Mouse (Mus musculus): Measurements from ENCODE around the gene Ccl7. TPM values are rescaled to one million over a fixed set of nuclear protein-coding genes. Genes with fewer than 3 reads are reported as not detected.

The Ccl7 gene
- total RNA-seq, 1 experiment = 6.3 TPM

GRCm38 (mm10) chr11:82072984-82073383 lies 27.5 kb downstream of the Ccl7 start:
- Histone ChIP-seq H3K36me3 (ENCODE audit: control insufficient read depth, insufficient read depth, low read length, poor library complexity, severe bottlenecking) (no peaks in the 10 kb centered on the region), H3K9ac (ENCODE audit: insufficient read depth, low read depth, low read length, poor library complexity, severe bottlenecking) (no peak overlapping the region), H3K4me1 (ENCODE audit: control insufficient read depth in 2 of 2, insufficient read depth in 2 of 2, low read length in 2 of 2, poor library complexity in 1 of 2) (no peaks in the 10 kb centered on the region), H3K27ac (ENCODE audit: insufficient read depth, low read depth, low read length, poor library complexity, severe bottlenecking) (no peak overlapping the region), H3K9me3 (ENCODE audit: control insufficient read depth, insufficient read depth, low read depth, low read length) (no peaks in the 10 kb centered on the region), H3K4me3 (ENCODE audit: insufficient read depth in 1 of 2, low read depth in 1 of 2, low read length in 2 of 2, poor library complexity in 1 of 2, severe bottlenecking in 1 of 2) (no peak overlapping the region)
- in situ Hi-C loops (cut with MboI; ENCODE audit: low sequenced_read_pairs in 2 of 2, unreplicated experiment in 2 of 2) = no loop called here
- no peak for DNase-seq (ENCODE audit: low read depth, low spot score)
- no peak for TF ChIP-seq HCFC1 (IDR thresholded peaks at IDR 0.05; ENCODE audit: borderline replicate concordance, insufficient read depth, low read length)
- no peak for TF ChIP-seq ZC3H11A (IDR thresholded peaks at IDR 0.05; ENCODE audit: borderline replicate concordance, low read depth, low read length)
- TF ChIP-seq MAFK (IDR thresholded peaks at IDR 0.05; ENCODE audit: insufficient read depth, low read depth, low read length) = no peak
- no peak for TF ChIP-seq CHD2 (IDR thresholded peaks at IDR 0.05; ENCODE audit: low read depth, low read length)
- TF ChIP-seq ZNF384 (IDR thresholded peaks at IDR 0.05; ENCODE audit: low read depth, low read length) = no peak

- in situ Hi-C loops (cut with MboI; ENCODE audit: low sequenced_read_pairs in 2 of 2, unreplicated experiment in 2 of 2) = no loop called here
- H3K36me3 ChIP-seq (ENCODE audit: control insufficient read depth, insufficient read depth, low read length, poor library complexity, severe bottlenecking) = no peaks in the 10 kb centered on the region
- H3K4me1 ChIP-seq (ENCODE audit: control insufficient read depth in 2 of 2, insufficient read depth in 2 of 2, low read length in 2 of 2, poor library complexity in 1 of 2) = no peaks in the 10 kb centered on the region
- no peak overlapping the region for H3K9ac ChIP-seq (ENCODE audit: insufficient read depth, low read depth, low read length, poor library complexity, severe bottlenecking)
- no peak overlapping the region for H3K27ac ChIP-seq (ENCODE audit: insufficient read depth, low read depth, low read length, poor library complexity, severe bottlenecking)
- TF ChIP-seq ZC3H11A (IDR thresholded peaks at IDR 0.05; ENCODE audit: borderline replicate concordance, low read depth, low read length) (no peak), ZNF384 (IDR thresholded peaks at IDR 0.05; ENCODE audit: low read depth, low read length) (no peak), HCFC1 (IDR thresholded peaks at IDR 0.05; ENCODE audit: borderline replicate concordance, insufficient read depth, low read length) (no peak)
- no peaks in the 10 kb centered on the region for H3K9me3 ChIP-seq (ENCODE audit: control insufficient read depth, insufficient read depth, low read depth, low read length)
- DNase-seq (ENCODE audit: low read depth, low spot score) = no peak
- no peak overlapping the region for H3K4me3 ChIP-seq (ENCODE audit: insufficient read depth in 1 of 2, low read depth in 1 of 2, low read length in 2 of 2, poor library complexity in 1 of 2, severe bottlenecking in 1 of 2)
Observed at GRCm38 (mm10) chr11:82073686-82074085, 28.2 kb downstream of the Ccl7 start.

GRCm38 (mm10) chr11:82077031-82077430 lies 31.5 kb downstream of the Ccl7 start:
- H3K36me3 ChIP-seq (ENCODE audit: control insufficient read depth, insufficient read depth, low read length, poor library complexity, severe bottlenecking) = no peaks in the 10 kb centered on the region
- DNase-seq (ENCODE audit: low read depth, low spot score) = no peak
- H3K9me3 ChIP-seq (ENCODE audit: control insufficient read depth, insufficient read depth, low read depth, low read length) = no peaks in the 10 kb centered on the region
- no peak overlapping the region for H3K27ac ChIP-seq (ENCODE audit: insufficient read depth, low read depth, low read length, poor library complexity, severe bottlenecking)
- H3K4me1 ChIP-seq (ENCODE audit: control insufficient read depth in 2 of 2, insufficient read depth in 2 of 2, low read length in 2 of 2, poor library complexity in 1 of 2) = no peaks in the 10 kb centered on the region
- H3K9ac ChIP-seq (ENCODE audit: insufficient read depth, low read depth, low read length, poor library complexity, severe bottlenecking) = no peak overlapping the region
- H3K4me3 ChIP-seq (ENCODE audit: insufficient read depth in 1 of 2, low read depth in 1 of 2, low read length in 2 of 2, poor library complexity in 1 of 2, severe bottlenecking in 1 of 2) = no peak overlapping the region
- no peak for TF ChIP-seq HCFC1 (IDR thresholded peaks at IDR 0.05; ENCODE audit: borderline replicate concordance, insufficient read depth, low read length)
- no peak for TF ChIP-seq ZNF384 (IDR thresholded peaks at IDR 0.05; ENCODE audit: low read depth, low read length)
- TF ChIP-seq MAFK (IDR thresholded peaks at IDR 0.05; ENCODE audit: insufficient read depth, low read depth, low read length) = no peak
- TF ChIP-seq ZC3H11A (IDR thresholded peaks at IDR 0.05; ENCODE audit: borderline replicate concordance, low read depth, low read length) = no peak
- TF ChIP-seq CHD2 (IDR thresholded peaks at IDR 0.05; ENCODE audit: low read depth, low read length) = no peak
- in situ Hi-C loops (cut with MboI; ENCODE audit: low sequenced_read_pairs in 2 of 2, unreplicated experiment in 2 of 2) = no loop called here

GRCm38 (mm10) chr11:82078136-82078730 lies 32.7 kb downstream of the Ccl7 start:
- H3K9ac ChIP-seq (ENCODE audit: insufficient read depth, low read depth, low read length, poor library complexity, severe bottlenecking) = no peak overlapping the region
- H3K27ac ChIP-seq (ENCODE audit: insufficient read depth, low read depth, low read length, poor library complexity, severe bottlenecking) = no peak overlapping the region
- no peaks in the 10 kb centered on the region for H3K4me1 ChIP-seq (ENCODE audit: control insufficient read depth in 2 of 2, insufficient read depth in 2 of 2, low read length in 2 of 2, poor library complexity in 1 of 2)
- H3K36me3 ChIP-seq (ENCODE audit: control insufficient read depth, insufficient read depth, low read length, poor library complexity, severe bottlenecking) = no peaks in the 10 kb centered on the region
- in situ Hi-C loops (cut with MboI; ENCODE audit: low sequenced_read_pairs in 2 of 2, unreplicated experiment in 2 of 2) = no loop called here
- no peak for TF ChIP-seq ZC3H11A (IDR thresholded peaks at IDR 0.05; ENCODE audit: borderline replicate concordance, low read depth, low read length)
- TF ChIP-seq HCFC1 (IDR thresholded peaks at IDR 0.05; ENCODE audit: borderline replicate concordance, insufficient read depth, low read length) = no peak
- TF ChIP-seq MAFK (IDR thresholded peaks at IDR 0.05; ENCODE audit: insufficient read depth, low read depth, low read length) = no peak
- no peak for TF ChIP-seq CHD2 (IDR thresholded peaks at IDR 0.05; ENCODE audit: low read depth, low read length)
- no peak for TF ChIP-seq ZNF384 (IDR thresholded peaks at IDR 0.05; ENCODE audit: low read depth, low read length)
- DNase-seq (ENCODE audit: low read depth, low spot score) = no peak
- no peak overlapping the region for H3K4me3 ChIP-seq (ENCODE audit: insufficient read depth in 1 of 2, low read depth in 1 of 2, low read length in 2 of 2, poor library complexity in 1 of 2, severe bottlenecking in 1 of 2)
- H3K9me3 ChIP-seq (ENCODE audit: control insufficient read depth, insufficient read depth, low read depth, low read length) = no peaks in the 10 kb centered on the region

GRCm38 (mm10) chr11:82080865-82081264 lies 35.4 kb downstream of the Ccl7 start:
- Histone ChIP-seq H3K4me1 (ENCODE audit: control insufficient read depth in 2 of 2, insufficient read depth in 2 of 2, low read length in 2 of 2, poor library complexity in 1 of 2) (no peaks in the 10 kb centered on the region), H3K9me3 (ENCODE audit: control insufficient read depth, insufficient read depth, low read depth, low read length) (no peaks in the 10 kb centered on the region), H3K36me3 (ENCODE audit: control insufficient read depth, insufficient read depth, low read length, poor library complexity, severe bottlenecking) (no peaks in the 10 kb centered on the region), H3K27ac (ENCODE audit: insufficient read depth, low read depth, low read length, poor library complexity, severe bottlenecking) (no peak overlapping the region), H3K9ac (ENCODE audit: insufficient read depth, low read depth, low read length, poor library complexity, severe bottlenecking) (no peak overlapping the region), H3K4me3 (ENCODE audit: insufficient read depth in 1 of 2, low read depth in 1 of 2, low read length in 2 of 2, poor library complexity in 1 of 2, severe bottlenecking in 1 of 2) (no peak overlapping the region)
- DNase-seq (ENCODE audit: low read depth, low spot score) = no peak
- in situ Hi-C loops (cut with MboI; ENCODE audit: low sequenced_read_pairs in 2 of 2, unreplicated experiment in 2 of 2) = no loop called here
- no peak for TF ChIP-seq CHD2 (IDR thresholded peaks at IDR 0.05; ENCODE audit: low read depth, low read length)
- no peak for TF ChIP-seq HCFC1 (IDR thresholded peaks at IDR 0.05; ENCODE audit: borderline replicate concordance, insufficient read depth, low read length)
- TF ChIP-seq MAFK (IDR thresholded peaks at IDR 0.05; ENCODE audit: insufficient read depth, low read depth, low read length) = no peak
- TF ChIP-seq ZC3H11A (IDR thresholded peaks at IDR 0.05; ENCODE audit: borderline replicate concordance, low read depth, low read length) = no peak
- no peak for TF ChIP-seq ZNF384 (IDR thresholded peaks at IDR 0.05; ENCODE audit: low read depth, low read length)

All from ES-E14 (cell line).